Mouse (Mus musculus): ENCODE data around the gene Olfr1241. TPM values are rescaled to one million over a fixed set of nuclear protein-coding genes. Genes with fewer than 3 reads are reported as not detected.

Gene Olfr1241
- not detected in 2 replicates for polyA plus RNA-seq (2016; fragmentation: Nextera tagmentation; extraction: Ambion mirVana)

- Histone ChIP-seq H3K27ac (no peak within 1 kb of the TSS), H3K9ac (replicated peaks) (no peak within 1 kb of the TSS), H3K4me2 (no peak within 1 kb of the TSS), H3K36me3 (no peaks in the 10 kb centered on the region), H3K4me3 (replicated peaks) (no peak within 1 kb of the TSS), H3K4me1 (replicated peaks) (no peaks in the 10 kb centered on the region), H3K9me3 (no peaks in the 10 kb centered on the region), H3K27me3 (no peaks in the 10 kb centered on the region)
- no peak for ATAC-seq (ENCODE audit: insufficient number of reproducible peaks, insufficient read depth, low FRiP score, low TSS enrichment, low read depth)
Observed at GRCm38 (mm10) chr2:89487026-89487425, at the start of gene Olfr1241. Gene Olfr1241 (minus strand): TSS chr2:89487126.

GRCm38 (mm10) chr2:89531387-89531786, 44.5 kb upstream of the Olfr1241 start, which contains the start of gene Olfr1243:
Gene Olfr1243 (minus strand): TSS chr2:89531487.
- no peaks in the 10 kb centered on the region for H3K9me3 ChIP-seq
- no peak for ATAC-seq (ENCODE audit: insufficient number of reproducible peaks, insufficient read depth, low FRiP score, low TSS enrichment, low read depth)

GRCm38 (mm10) chr2:89498235-89498634, 11.3 kb upstream of the Olfr1241 start, which contains the start of gene Olfr1242:
Gene Olfr1242 (minus strand): TSS chr2:89498335.
- Histone ChIP-seq H3K27ac (no peak within 1 kb of the TSS), H3K4me1 (replicated peaks) (no peaks in the 10 kb centered on the region), H3K9me3 (no peaks in the 10 kb centered on the region), H3K4me2 (no peak within 1 kb of the TSS), H3K27me3 (no peaks in the 10 kb centered on the region), H3K9ac (replicated peaks) (no peak within 1 kb of the TSS), H3K36me3 (no peaks in the 10 kb centered on the region), H3K4me3 (replicated peaks) (no peak within 1 kb of the TSS)
- no peak for ATAC-seq (ENCODE audit: insufficient number of reproducible peaks, insufficient read depth, low FRiP score, low TSS enrichment, low read depth)
- WGBS: 81% methylated on average over 1 of the region's 1 CpGs

More at GRCm38 (mm10) chr2:89531387-89531786, 44.5 kb upstream of the Olfr1241 start, which contains the start of gene Olfr1243:
- no peak within 1 kb of the TSS for H3K4me2 ChIP-seq
- H3K27me3 ChIP-seq: no peaks in the 10 kb centered on the region
- WGBS: 94% methylated on average over 1 of the region's 1 CpGs
- no peak within 1 kb of the TSS for H3K4me3 ChIP-seq (replicated peaks)
- H3K4me1 ChIP-seq (replicated peaks): no peaks in the 10 kb centered on the region
- no peak within 1 kb of the TSS for H3K27ac ChIP-seq
- no peaks in the 10 kb centered on the region for H3K36me3 ChIP-seq
- no peak within 1 kb of the TSS for H3K9ac ChIP-seq (replicated peaks)

GRCm38 (mm10) chr2:89442900-89443299, 44.0 kb downstream of the Olfr1241 start, which contains the start of gene Olfr1240:
Gene Olfr1240 (minus strand): TSS chr2:89443000.
- 82% methylated on average over 3 of the region's 3 CpGs for WGBS
- H3K27me3 ChIP-seq: no peaks in the 10 kb centered on the region
- no peak within 1 kb of the TSS for H3K4me2 ChIP-seq
- H3K4me3 ChIP-seq (replicated peaks): no peak within 1 kb of the TSS
- H3K36me3 ChIP-seq: no peaks in the 10 kb centered on the region
- H3K4me1 ChIP-seq (replicated peaks): no peaks in the 10 kb centered on the region
- no peaks in the 10 kb centered on the region for H3K9me3 ChIP-seq
- no peak within 1 kb of the TSS for H3K27ac ChIP-seq
- no peak for ATAC-seq (ENCODE audit: insufficient number of reproducible peaks, insufficient read depth, low FRiP score, low TSS enrichment, low read depth)
- no peak within 1 kb of the TSS for H3K9ac ChIP-seq (replicated peaks)

Other genes starting within 250 kb of the Olfr1241 start
- not detected in 2 replicates for gene Olfr1228, start 233.1 kb downstream of the Olfr1241 start, polyA plus RNA-seq (2016; fragmentation: Nextera tagmentation; extraction: Ambion mirVana)
- gene Olfr1229, start 199.1 kb downstream of the Olfr1241 start, polyA plus RNA-seq (2016; fragmentation: Nextera tagmentation; extraction: Ambion mirVana): not detected in 2 replicates
- gene Olfr1230, start 189.9 kb downstream of the Olfr1241 start, polyA plus RNA-seq (2016; fragmentation: Nextera tagmentation; extraction: Ambion mirVana): not detected in 2 replicates
- not detected in 2 replicates for gene Olfr1231, start 180.1 kb downstream of the Olfr1241 start, polyA plus RNA-seq (2016; fragmentation: Nextera tagmentation; extraction: Ambion mirVana)
- gene Olfr1232, start 157.5 kb downstream of the Olfr1241 start, polyA plus RNA-seq (2016; fragmentation: Nextera tagmentation; extraction: Ambion mirVana): not detected in 2 replicates
- gene Olfr1233, start 144.7 kb downstream of the Olfr1241 start, polyA plus RNA-seq (2016; fragmentation: Nextera tagmentation; extraction: Ambion mirVana): not detected in 2 replicates
- gene Olfr1234, start 122.3 kb downstream of the Olfr1241 start, polyA plus RNA-seq (2016; fragmentation: Nextera tagmentation; extraction: Ambion mirVana): not detected in 2 replicates
- gene Olfr1238, start 77.5 kb downstream of the Olfr1241 start, polyA plus RNA-seq (2016; fragmentation: Nextera tagmentation; extraction: Ambion mirVana): not detected in 2 replicates
- gene Olfr1239, start 66.7 kb downstream of the Olfr1241 start, polyA plus RNA-seq (2016; fragmentation: Nextera tagmentation; extraction: Ambion mirVana): not detected in 2 replicates
- not detected in 2 replicates for gene Olfr1240, start 44.1 kb downstream of the Olfr1241 start, polyA plus RNA-seq (2016; fragmentation: Nextera tagmentation; extraction: Ambion mirVana)
- not detected in 2 replicates for gene Olfr1242, start 11.2 kb upstream of the Olfr1241 start, polyA plus RNA-seq (2016; fragmentation: Nextera tagmentation; extraction: Ambion mirVana)
- not detected in 2 replicates for gene Olfr1243, start 44.4 kb upstream of the Olfr1241 start, polyA plus RNA-seq (2016; fragmentation: Nextera tagmentation; extraction: Ambion mirVana)
- not detected in 2 replicates for gene Olfr1245, start 91.3 kb upstream of the Olfr1241 start, polyA plus RNA-seq (2016; fragmentation: Nextera tagmentation; extraction: Ambion mirVana)
- not detected in 2 replicates for gene Olfr1246, start 106.0 kb upstream of the Olfr1241 start, polyA plus RNA-seq (2016; fragmentation: Nextera tagmentation; extraction: Ambion mirVana)
- gene Olfr1247, start 127.0 kb upstream of the Olfr1241 start, polyA plus RNA-seq (2016; fragmentation: Nextera tagmentation; extraction: Ambion mirVana): not detected in 2 replicates
- gene Olfr1248, start 131.1 kb upstream of the Olfr1241 start, polyA plus RNA-seq (2016; fragmentation: Nextera tagmentation; extraction: Ambion mirVana): not detected in 2 replicates
- gene Olfr1249, start 147.9 kb upstream of the Olfr1241 start, polyA plus RNA-seq (2016; fragmentation: Nextera tagmentation; extraction: Ambion mirVana): not detected in 2 replicates
- not detected in 2 replicates for gene Olfr1250, start 174.3 kb upstream of the Olfr1241 start, polyA plus RNA-seq (2016; fragmentation: Nextera tagmentation; extraction: Ambion mirVana)
- not detected in 2 replicates for gene Olfr1251, start 184.8 kb upstream of the Olfr1241 start, polyA plus RNA-seq (2016; fragmentation: Nextera tagmentation; extraction: Ambion mirVana)
- gene Olfr1252, start 237.9 kb upstream of the Olfr1241 start, polyA plus RNA-seq (2016; fragmentation: Nextera tagmentation; extraction: Ambion mirVana): not detected in 2 replicates

Data from limb, embryonic 12.5 days (tissue).